Mouse (Mus musculus): ENCODE data around the gene A830005F24Rik.

The A830005F24Rik gene

DNA sequence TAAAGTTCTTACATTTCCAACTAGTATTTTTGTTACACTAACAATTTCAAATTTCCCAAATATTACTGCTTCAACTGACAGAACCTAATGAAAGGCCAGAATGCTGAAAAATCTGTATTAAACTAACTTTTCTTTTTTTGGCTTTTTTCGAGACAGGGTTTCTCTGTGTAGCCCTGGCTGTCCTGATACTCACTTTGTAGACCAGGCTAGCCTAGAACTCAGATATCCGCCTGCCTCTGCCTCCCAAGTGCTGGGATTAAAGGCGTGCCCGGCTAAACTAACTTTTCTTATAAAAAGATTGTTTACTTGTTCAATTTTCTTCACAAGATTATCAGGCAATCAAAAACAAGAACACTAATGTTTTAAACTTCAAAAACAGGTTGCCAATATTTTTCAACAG lies 31.5 kb downstream of the A830005F24Rik start:
- no peak for DNase-seq (ENCODE audit: low spot score)

DNA sequence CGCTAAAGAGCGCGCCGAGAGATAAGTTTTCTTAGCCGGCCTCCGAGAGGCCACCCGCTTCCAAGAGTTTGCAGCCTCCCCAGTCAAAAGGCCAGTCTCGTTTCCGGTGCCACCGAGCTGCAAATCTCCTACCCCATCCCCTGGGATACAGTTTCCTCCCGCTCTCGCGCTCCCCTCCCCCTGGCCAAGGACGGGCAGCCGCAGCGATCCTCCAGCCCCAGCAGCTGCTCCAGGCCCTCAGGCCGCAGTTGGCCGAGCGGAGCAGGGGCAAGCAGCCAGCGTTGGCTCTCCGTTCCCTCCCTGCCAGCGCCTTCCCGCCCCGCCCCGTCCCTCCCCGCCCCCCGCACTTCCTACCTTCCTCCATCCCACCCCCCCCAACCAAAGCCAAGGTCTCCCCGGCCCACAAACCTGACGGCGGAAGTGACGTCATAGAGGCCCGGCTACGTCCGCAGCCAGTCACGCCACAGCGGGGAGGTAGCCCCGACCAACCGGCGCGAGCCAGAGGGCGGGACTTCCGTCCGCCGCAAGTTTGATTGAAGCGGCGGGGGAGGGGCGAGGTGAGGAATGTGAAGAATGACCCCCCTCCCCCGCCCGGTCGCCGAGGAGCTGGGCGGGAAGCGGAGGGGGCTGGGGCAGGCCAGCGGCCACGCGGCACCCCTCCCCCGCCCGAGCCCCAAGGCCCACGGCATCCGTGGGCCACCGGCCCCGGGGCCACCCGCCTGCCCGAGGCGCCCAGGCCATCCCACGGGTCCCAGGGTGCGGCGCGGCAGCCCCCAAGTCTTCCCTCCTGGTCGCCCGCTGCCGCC lies 32.3 kb downstream of the A830005F24Rik start:
- peak; percentile 91 for DNase-seq (ENCODE audit: low spot score)

DNA sequence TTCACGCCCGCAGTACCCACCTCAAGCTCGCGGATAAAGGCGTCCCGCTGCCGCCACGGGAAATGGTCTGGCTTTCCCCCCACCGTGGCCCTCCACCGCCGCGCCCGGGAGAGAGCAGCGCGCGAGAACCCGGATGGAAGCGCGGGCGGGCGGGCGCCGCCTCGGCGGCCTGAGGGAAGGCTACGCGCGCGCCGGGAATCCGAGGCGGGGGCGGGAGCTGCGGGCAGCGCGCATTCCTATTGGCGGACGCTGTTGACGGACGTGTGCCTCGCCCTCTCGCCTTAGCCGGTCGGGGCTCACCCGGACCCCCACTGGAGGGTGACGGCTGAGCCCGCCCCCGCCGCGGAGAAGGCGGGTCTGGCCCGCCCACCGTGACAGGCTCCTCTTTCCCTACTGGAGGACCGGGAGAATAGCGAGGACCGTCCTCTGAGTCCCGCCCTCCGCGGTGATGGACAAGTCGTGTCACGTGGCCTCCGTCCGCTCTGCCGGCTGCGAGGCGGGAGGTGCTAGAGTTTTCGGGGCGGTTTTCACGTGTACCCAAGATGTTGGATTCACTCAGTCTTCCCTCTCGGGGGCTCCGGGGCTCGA lies 33.1 kb downstream of the A830005F24Rik start:
- peak; percentile 99 for DNase-seq (ENCODE audit: low spot score)

DNA sequence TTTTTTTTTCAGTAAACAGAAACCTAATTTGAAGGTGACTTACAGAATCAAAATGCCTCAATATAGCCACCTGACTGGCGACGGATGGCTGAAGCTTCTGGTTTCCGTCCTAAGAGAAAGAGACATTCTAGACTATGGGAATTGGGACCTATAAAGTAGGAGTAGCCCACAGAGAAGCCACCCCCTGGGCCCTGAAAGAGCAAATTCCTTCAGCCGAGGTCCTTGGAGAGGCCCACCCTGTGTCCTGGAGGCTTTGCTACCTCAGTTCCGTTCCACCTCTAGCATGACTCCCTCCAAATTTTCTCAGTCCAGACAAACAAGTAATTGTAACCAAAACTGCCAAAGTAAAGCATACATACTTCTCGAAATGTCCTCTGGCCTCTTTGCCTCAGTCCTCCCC lies 34.3 kb downstream of the A830005F24Rik start:
- no peak for DNase-seq (ENCODE audit: low spot score)

DNA sequence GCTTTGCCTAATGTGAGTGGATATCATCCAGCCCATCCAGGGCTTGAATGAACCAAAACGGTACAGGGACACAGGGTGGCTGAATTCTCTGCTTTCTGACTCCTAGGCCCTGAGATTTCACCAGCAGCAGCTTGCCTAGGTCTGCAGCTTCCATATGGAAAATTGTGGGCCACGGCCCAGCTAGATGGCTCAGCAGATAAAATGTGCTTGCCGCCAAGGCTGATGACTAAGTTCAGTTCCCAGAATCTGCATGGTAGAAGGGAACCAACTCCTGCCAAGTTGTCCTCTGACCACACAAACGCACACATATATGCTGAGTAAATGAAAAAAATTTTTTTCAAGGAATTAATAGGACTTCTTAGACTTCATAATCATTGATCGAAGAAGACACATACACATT lies 34.9 kb downstream of the A830005F24Rik start:
- no peak for DNase-seq (ENCODE audit: low spot score)

DNA sequence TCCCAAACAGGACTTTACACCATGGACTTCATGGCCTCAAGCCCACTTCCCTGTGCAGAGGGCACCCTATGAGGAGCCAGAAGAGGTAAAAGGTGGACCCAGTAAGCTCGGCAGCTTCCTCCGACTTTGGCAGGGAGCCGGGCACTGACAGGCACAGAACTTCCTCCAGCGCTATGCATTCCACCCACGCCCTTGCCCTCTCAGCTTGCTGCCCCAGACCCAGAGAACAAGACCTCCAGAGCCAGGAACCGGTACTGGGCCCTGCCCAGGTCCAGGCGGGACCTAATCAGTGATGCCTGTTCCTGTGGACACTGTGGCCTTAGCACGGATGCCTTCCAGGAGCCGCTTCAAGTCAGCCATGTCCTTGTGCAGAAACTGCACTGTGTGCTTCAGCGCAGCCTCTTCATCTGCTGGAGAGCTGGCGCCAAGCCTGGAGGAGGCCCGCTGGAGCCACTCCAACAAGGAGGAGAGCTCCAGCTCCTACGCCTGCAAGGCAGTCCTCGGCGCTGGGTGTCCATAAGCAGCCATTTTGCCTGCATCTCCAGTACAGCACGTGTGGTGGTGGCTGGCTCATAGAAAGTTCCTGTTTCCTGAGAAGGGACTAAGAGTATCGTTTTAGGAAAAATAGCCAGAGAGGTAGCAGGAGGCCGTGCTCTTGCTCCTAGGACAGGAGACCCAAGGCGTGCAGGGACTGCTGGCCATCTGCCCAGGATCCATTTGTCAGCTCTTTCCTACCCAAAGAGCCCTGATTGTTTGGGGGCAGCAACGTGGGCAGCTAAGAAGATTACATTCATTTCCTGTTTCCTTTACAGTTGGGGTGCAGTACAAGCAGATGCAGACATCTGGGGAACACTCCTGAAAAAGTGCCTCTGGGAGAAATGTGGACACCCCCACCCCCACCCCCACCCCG lies 39.1 kb downstream of the A830005F24Rik start:
- DNase-seq (ENCODE audit: low spot score): peak; percentile 77

DNA sequence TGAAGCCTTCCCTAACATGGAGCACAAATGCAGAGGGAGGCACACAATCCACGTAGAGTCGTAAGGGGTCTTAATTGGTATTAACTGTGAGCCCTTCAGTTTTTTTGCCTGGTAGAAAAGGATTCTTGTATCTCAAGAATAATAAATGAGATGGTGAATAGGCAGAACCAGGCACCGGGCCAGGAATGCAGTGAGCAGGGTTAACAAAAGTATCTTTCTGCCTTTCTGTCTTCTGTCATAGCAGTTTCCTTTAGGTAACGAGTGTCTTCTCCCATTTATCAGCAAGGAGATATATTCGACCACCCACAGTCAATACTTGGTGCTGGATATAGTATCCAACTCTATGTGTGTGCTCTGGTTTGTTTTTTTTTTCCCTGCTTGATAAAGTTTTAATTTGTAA lies 40.1 kb downstream of the A830005F24Rik start:
- DNase-seq (ENCODE audit: low spot score): no peak

- no peak for DNase-seq (ENCODE audit: low spot score)
Measured at GRCm38 (mm10) chr13:48554552-48554951, 41.2 kb downstream of the A830005F24Rik start.

DNA sequence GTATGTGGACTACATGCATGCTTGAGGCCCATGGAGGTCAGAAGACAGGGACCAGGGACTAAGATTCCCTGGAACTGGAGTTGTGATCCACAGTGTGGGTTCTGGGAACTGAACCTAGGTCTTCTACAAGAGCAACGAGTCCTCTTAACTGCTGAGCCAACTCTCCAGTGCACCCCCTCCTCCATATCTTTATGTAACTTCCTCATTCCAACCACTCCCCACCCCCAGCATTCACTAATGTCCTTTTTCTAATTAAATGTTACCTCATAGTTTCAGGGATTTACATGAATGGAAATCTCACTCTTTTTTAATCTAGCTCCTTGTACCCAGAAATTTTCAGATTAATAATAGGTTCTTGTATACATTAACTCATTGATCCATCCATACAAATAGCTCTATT lies 42.6 kb downstream of the A830005F24Rik start:
- no peak for DNase-seq (ENCODE audit: low spot score)

DNA sequence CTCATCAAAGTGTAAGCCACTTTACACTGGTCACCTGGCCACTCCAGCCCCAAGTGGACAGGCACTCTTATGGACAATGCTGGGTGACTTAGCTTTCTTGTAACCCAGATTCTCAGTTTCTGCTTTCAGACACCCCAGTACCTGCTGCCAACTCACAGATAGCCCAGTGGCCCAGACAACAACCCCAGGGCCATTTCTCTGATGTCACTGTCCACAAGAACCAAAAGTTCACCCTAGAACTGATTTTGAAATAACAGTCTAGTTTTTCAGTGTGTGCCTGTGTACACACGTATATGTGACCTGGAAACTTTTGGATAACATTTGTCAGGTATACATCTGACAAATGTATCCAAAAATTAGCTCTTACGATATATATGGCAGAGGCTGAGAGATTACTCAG lies 48.1 kb downstream of the A830005F24Rik start:
- no peak for DNase-seq (ENCODE audit: low spot score)

DNA sequence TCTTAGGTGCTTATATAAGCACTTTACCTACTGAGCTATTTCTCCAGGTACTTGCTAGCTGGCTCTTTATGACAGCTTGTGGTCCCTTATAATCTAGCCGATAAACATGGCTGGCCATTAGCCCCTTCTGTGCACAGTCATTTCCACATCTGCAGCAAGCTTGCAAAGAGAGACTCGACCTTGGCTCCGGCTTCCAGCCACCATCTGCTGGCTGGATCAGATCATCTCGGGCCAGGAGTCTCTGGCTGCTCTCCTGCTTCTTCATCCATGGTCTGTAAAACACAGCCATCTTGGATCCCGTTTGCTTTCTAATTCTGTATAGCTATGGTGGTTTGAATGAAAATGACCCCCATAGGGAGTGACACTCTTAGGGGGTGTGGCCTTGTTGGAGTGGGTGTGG lies 49.0 kb downstream of the A830005F24Rik start:
- no peak for DNase-seq (ENCODE audit: low spot score)

Measured in left cerebral cortex, adult 11 months (tissue).